Mouse (Mus musculus) limb, embryonic 14.5 days (tissue): ENCODE results near the gene Yju2. TPM values are rescaled to one million over a fixed set of nuclear protein-coding genes. Genes with fewer than 3 reads are reported as not detected.

Source experiments
- ATAC-seq: fragments of 200-750 bp; cut with Nextera tagmentation; 2 replicates; pipeline ENCODE4 v1.8.0; 2017; ENCODE audit warnings: low read depth, moderate number of reproducible peaks, moderate TSS enrichment; ENCODE audit not compliant: low FRiP score
- DNase-seq: peaks from one replicate; pipeline ENCODE4 v3.0.0-alpha.2; 2015; ENCODE audit warnings: low spot score
- H3K27ac ChIP-seq: fragments of 300-500 bp; sonication (generic); replicated peaks from 2 replicates; pipeline ENCODE4 v1.5.1; 2014; ENCODE audit warnings: low read depth, mild to moderate bottlenecking, low read length, moderate library complexity, mixed read lengths
- H3K27me3 ChIP-seq: fragments of 300-500 bp; sonication (generic); 2 replicates; pipeline ENCODE4 v1.6.1; 2014; ENCODE audit warnings: low read length, mixed read lengths; ENCODE audit not compliant: control insufficient read depth, insufficient read depth
- H3K36me3 ChIP-seq: fragments of 300-500 bp; sonication (generic); 2 replicates; pipeline ENCODE4 v1.6.1; 2014; ENCODE audit warnings: mild to moderate bottlenecking, low read length, moderate library complexity, mixed read lengths; ENCODE audit not compliant: control insufficient read depth, insufficient read depth
- H3K4me1 ChIP-seq: fragments of 300-500 bp; sonication (generic); 2 replicates; pipeline ENCODE4 v1.6.1; 2014; ENCODE audit warnings: antibody characterized with exemption, low read length, mixed read lengths; ENCODE audit not compliant: control insufficient read depth, insufficient read depth
- H3K4me2 ChIP-seq: fragments of 300-500 bp; sonication (generic); replicated peaks from 2 replicates; pipeline ENCODE4 v1.6.1; 2014; ENCODE audit warnings: low read depth, mild to moderate bottlenecking, low read length, moderate library complexity; ENCODE audit not compliant: severe bottlenecking
- H3K4me3 ChIP-seq: fragments of 300-500 bp; sonication (generic); replicated peaks from 2 replicates; pipeline ENCODE4 v1.5.1; 2014; ENCODE audit warnings: low read length
- H3K9ac ChIP-seq: fragments of 300-500 bp; sonication (generic); 2 replicates; pipeline ENCODE4 v1.6.1; 2014; ENCODE audit warnings: mild to moderate bottlenecking, low read depth, low read length, moderate library complexity; ENCODE audit not compliant: severe bottlenecking
- H3K9me3 ChIP-seq: fragments of 300-500 bp; sonication (generic); 2 replicates; pipeline ENCODE4 v1.6.1; 2016; ENCODE audit warnings: low read length; ENCODE audit not compliant: control insufficient read depth
- POLR2A ChIP-seq: fragments of 200-500 bp; IDR thresholded peaks from 2 replicates; pipeline ENCODE4 v1.8.0; 2012; ENCODE audit warnings: inconsistent platforms, mild to moderate bottlenecking, moderate library complexity, borderline replicate concordance; ENCODE audit not compliant: insufficient read depth, insufficient read length; ENCODE audit errors: extremely low read depth
- WGBS: fragments of 180-500 bp; shearing (Covaris S2); extraction: QIAGEN DNeasy Blood & Tissue Kit; methylation state at CpG from one replicate; pipeline ENCODE4 v1.1.7; 2014; 5-methylcytosine and 5-hydroxymethylcytosine counted together
- polyA plus RNA-seq, 2 experiments: library from polyadenylated mRNA; depleted of rRNA in 1 of 2; stranded (reverse) in 1 of 2; unstranded in 1 of 2; fragments of >200 nt; fragmentation: Nextera tagmentation in 1 of 2; extraction: Ambion mirVana in 1 of 2; gene quantifications; 2 replicates each; pipeline versions ENCODE4 v1.2.1 to v1.2.3; 2012 to 2014

The Yju2 gene
- polyA plus RNA-seq, 2 experiments = 13.3 to 16.7 TPM

GRCm38 (mm10) chr17:55957726-55958583, 944 bp upstream of the Yju2 start:
- Histone ChIP-seq H3K9me3 (no peaks in the 10 kb centered on the region), H3K27me3 (peaks cover 3% of the 10 kb centered on the region; the same call in 1 of the 2 replicates), H3K4me2 (peak overlapping the region; percentile 77), H3K4me1 (peaks cover 3% of the 10 kb centered on the region; the same call in 1 of the 2 replicates), H3K36me3 (peaks cover 13% of the 10 kb centered on the region), H3K4me3 (peak overlapping the region; percentile 56), H3K9ac (peak overlapping the region; percentile 48; the same call in 1 of the 2 replicates), H3K27ac (peak overlapping the region; percentile 63)
- ATAC-seq (no peak), DNase-seq (no peak)
- WGBS = 83% methylated on average over 10 of the region's 13 CpGs
- TF ChIP-seq POLR2A = no peak

GRCm38 (mm10) chr17:55958584-55958886, 364 bp upstream of the Yju2 start:
- DNase-seq (no peak), ATAC-seq (no peak)
- Histone ChIP-seq H3K27ac (peak overlapping the region; percentile 63), H3K9ac (peak overlapping the region; percentile 48; the same call in 1 of the 2 replicates), H3K36me3 (peaks cover 13% of the 10 kb centered on the region), H3K4me2 (peak overlapping the region; percentile 77), H3K9me3 (no peaks in the 10 kb centered on the region), H3K4me1 (peaks cover 3% of the 10 kb centered on the region; the same call in 1 of the 2 replicates), H3K4me3 (peak overlapping the region; percentile 56), H3K27me3 (peaks cover 3% of the 10 kb centered on the region; the same call in 1 of the 2 replicates)
- 26% methylated on average over 2 of the region's 2 CpGs for WGBS
- no peak for TF ChIP-seq POLR2A

DNA sequence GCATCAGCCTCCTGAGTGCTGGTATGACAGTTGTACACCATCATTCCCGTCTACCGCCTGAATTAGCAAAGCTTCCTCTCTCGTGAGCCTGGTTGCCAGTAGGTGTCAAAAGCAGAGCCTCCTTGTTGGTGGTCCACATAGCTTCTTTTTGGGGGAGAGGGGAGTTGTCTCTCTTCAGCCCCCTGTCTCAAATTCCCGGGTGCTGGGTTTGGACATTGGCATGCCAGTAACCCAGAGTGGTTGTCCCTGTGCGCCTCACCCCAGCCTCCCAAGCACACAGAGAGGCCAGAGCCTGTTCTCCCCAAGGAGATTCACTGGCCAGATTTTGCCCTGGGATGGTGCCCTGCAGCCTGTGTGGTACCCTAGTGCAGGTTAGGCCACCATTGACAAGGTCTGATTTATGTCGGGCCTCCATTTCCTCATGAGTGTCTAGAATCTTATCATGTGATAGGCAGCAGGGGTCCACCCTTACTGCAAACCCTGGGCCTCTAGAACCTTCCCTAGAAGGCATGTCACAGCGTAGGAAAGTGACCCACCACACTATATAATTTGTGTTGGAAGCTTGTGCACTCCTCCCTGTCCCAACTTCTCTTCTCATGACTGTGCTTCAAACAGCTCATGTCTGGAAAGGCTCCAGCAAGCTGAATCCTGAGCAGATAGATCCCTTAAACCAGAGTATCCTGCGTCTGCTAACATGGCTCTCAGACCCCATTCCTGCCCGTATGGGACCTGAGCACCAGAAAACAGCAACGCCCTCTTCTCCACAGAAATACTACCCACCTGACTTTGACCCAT, 1.2 kb downstream of the Yju2 start:
- H3K4me3 ChIP-seq = peak overlapping the region; percentile 56
- peaks cover 22% of the 10 kb centered on the region for H3K36me3 ChIP-seq
- WGBS = 78% methylated on average over 10 of the region's 10 CpGs
- H3K27ac ChIP-seq = no peak overlapping the region
- ATAC-seq = no peak
- no peaks in the 10 kb centered on the region for H3K9me3 ChIP-seq
- H3K4me1 ChIP-seq = peaks cover 3% of the 10 kb centered on the region; the same call in 1 of the 2 replicates
- no peak for DNase-seq
- H3K4me2 ChIP-seq = peak overlapping the region; percentile 77
- H3K9ac ChIP-seq = no peak overlapping the region
- no peak for TF ChIP-seq POLR2A
- H3K27me3 ChIP-seq = peaks cover under 1% of the 10 kb centered on the region; the same call in 1 of the 2 replicates

DNA sequence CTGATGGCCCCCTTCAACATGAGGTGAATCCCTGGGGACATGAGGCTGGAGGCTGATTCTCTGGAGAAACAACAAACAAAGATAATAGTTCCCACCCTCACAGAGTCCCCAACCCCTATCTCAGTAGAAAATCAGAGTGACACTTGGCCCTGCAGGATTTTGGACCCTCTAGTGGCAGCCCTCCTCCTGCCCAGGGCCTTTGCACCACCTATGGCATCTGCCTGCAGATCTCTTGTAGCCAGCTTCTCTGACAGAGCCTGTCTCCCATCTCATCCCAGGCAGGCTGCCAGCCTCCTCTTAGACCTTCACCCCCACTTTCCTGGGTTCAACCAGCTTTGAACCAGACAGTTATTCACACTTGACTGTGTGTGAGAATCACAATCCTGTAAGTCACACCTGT, 1.9 kb downstream of the Yju2 start:
- H3K36me3 ChIP-seq = peaks cover 26% of the 10 kb centered on the region
- H3K27me3 ChIP-seq = no peaks in the 10 kb centered on the region
- H3K4me3 ChIP-seq = no peak overlapping the region
- H3K27ac ChIP-seq = no peak overlapping the region
- H3K4me2 ChIP-seq = no peak overlapping the region
- no peaks in the 10 kb centered on the region for H3K9me3 ChIP-seq
- no peak overlapping the region for H3K9ac ChIP-seq
- TF ChIP-seq POLR2A = no peak
- DNase-seq = no peak
- H3K4me1 ChIP-seq = peaks cover 3% of the 10 kb centered on the region; the same call in 1 of the 2 replicates
- no peak for ATAC-seq

- DNase-seq (no peak), ATAC-seq (no peak)
- Histone ChIP-seq H3K4me2 (no peak overlapping the region), H3K4me3 (no peak overlapping the region), H3K27me3 (no peaks in the 10 kb centered on the region), H3K4me1 (peaks cover 3% of the 10 kb centered on the region; the same call in 1 of the 2 replicates), H3K9ac (no peak overlapping the region), H3K9me3 (no peaks in the 10 kb centered on the region), H3K27ac (no peak overlapping the region), H3K36me3 (peaks cover 34% of the 10 kb centered on the region)
- TF ChIP-seq POLR2A = no peak
- WGBS = 92% methylated on average over 7 of the region's 7 CpGs
Measured at GRCm38 (mm10) chr17:55961631-55962030, 2.7 kb downstream of the Yju2 start.
